Mouse (Mus musculus) limb, embryonic 14.5 days (tissue): ENCODE results near the gene Rnf32. TPM values are rescaled to one million over a fixed set of nuclear protein-coding genes. Genes with fewer than 3 reads are reported as not detected.

Source experiments
- ATAC-seq: fragments of 200-750 bp; cut with Nextera tagmentation; 2 replicates; pipeline ENCODE4 v1.8.0; 2017; ENCODE audit warnings: low read depth, moderate number of reproducible peaks, moderate TSS enrichment; ENCODE audit not compliant: low FRiP score
- DNase-seq: peaks from one replicate; pipeline ENCODE4 v3.0.0-alpha.2; 2015; ENCODE audit warnings: low spot score
- H3K27ac ChIP-seq: fragments of 300-500 bp; sonication (generic); replicated peaks from 2 replicates; pipeline ENCODE4 v1.5.1; 2014; ENCODE audit warnings: low read depth, mild to moderate bottlenecking, low read length, moderate library complexity, mixed read lengths
- H3K27me3 ChIP-seq: fragments of 300-500 bp; sonication (generic); 2 replicates; pipeline ENCODE4 v1.6.1; 2014; ENCODE audit warnings: low read length, mixed read lengths; ENCODE audit not compliant: control insufficient read depth, insufficient read depth
- H3K36me3 ChIP-seq: fragments of 300-500 bp; sonication (generic); 2 replicates; pipeline ENCODE4 v1.6.1; 2014; ENCODE audit warnings: mild to moderate bottlenecking, low read length, moderate library complexity, mixed read lengths; ENCODE audit not compliant: control insufficient read depth, insufficient read depth
- H3K4me1 ChIP-seq: fragments of 300-500 bp; sonication (generic); 2 replicates; pipeline ENCODE4 v1.6.1; 2014; ENCODE audit warnings: antibody characterized with exemption, low read length, mixed read lengths; ENCODE audit not compliant: control insufficient read depth, insufficient read depth
- H3K4me2 ChIP-seq: fragments of 300-500 bp; sonication (generic); replicated peaks from 2 replicates; pipeline ENCODE4 v1.6.1; 2014; ENCODE audit warnings: low read depth, mild to moderate bottlenecking, low read length, moderate library complexity; ENCODE audit not compliant: severe bottlenecking
- H3K4me3 ChIP-seq: fragments of 300-500 bp; sonication (generic); replicated peaks from 2 replicates; pipeline ENCODE4 v1.5.1; 2014; ENCODE audit warnings: low read length
- H3K9ac ChIP-seq: fragments of 300-500 bp; sonication (generic); 2 replicates; pipeline ENCODE4 v1.6.1; 2014; ENCODE audit warnings: mild to moderate bottlenecking, low read depth, low read length, moderate library complexity; ENCODE audit not compliant: severe bottlenecking
- H3K9me3 ChIP-seq: fragments of 300-500 bp; sonication (generic); 2 replicates; pipeline ENCODE4 v1.6.1; 2016; ENCODE audit warnings: low read length; ENCODE audit not compliant: control insufficient read depth
- POLR2A ChIP-seq: fragments of 200-500 bp; IDR thresholded peaks from 2 replicates; pipeline ENCODE4 v1.8.0; 2012; ENCODE audit warnings: inconsistent platforms, mild to moderate bottlenecking, moderate library complexity, borderline replicate concordance; ENCODE audit not compliant: insufficient read depth, insufficient read length; ENCODE audit errors: extremely low read depth
- WGBS: fragments of 180-500 bp; shearing (Covaris S2); extraction: QIAGEN DNeasy Blood & Tissue Kit; methylation state at CpG from one replicate; pipeline ENCODE4 v1.1.7; 2014; 5-methylcytosine and 5-hydroxymethylcytosine counted together
- polyA plus RNA-seq, 2 experiments: library from polyadenylated mRNA; depleted of rRNA in 1 of 2; stranded (reverse) in 1 of 2; unstranded in 1 of 2; fragments of >200 nt; fragmentation: Nextera tagmentation in 1 of 2; extraction: Ambion mirVana in 1 of 2; gene quantifications; 2 replicates each; pipeline versions ENCODE4 v1.2.1 to v1.2.3; 2012 to 2014

The Rnf32 gene
- polyA plus RNA-seq, 2 experiments = 3.4 to 4.5 TPM

GRCm38 (mm10) chr5:29238379-29238778 lies 42.6 kb downstream of the Rnf32 start:
- ATAC-seq (no peak), DNase-seq (no peak)
- H3K9me3 ChIP-seq = 0 out of 2 replicates have a peak, but pooled peaks cover 4% of the 10 kb centered on the region
- H3K27ac ChIP-seq = no peak overlapping the region
- H3K4me1 ChIP-seq = no peaks in the 10 kb centered on the region
- no peak overlapping the region for H3K9ac ChIP-seq
- no peak for TF ChIP-seq POLR2A
- no peaks in the 10 kb centered on the region for H3K27me3 ChIP-seq
- H3K4me2 ChIP-seq = no peak overlapping the region
- H3K4me3 ChIP-seq = no peak overlapping the region
- H3K36me3 ChIP-seq = no peaks in the 10 kb centered on the region

GRCm38 (mm10) chr5:29244769-29245168 lies 49.0 kb downstream of the Rnf32 start:
- no peak overlapping the region for H3K4me2 ChIP-seq
- H3K9ac ChIP-seq = no peak overlapping the region
- no peaks in the 10 kb centered on the region for H3K27me3 ChIP-seq
- H3K4me1 ChIP-seq = no peaks in the 10 kb centered on the region
- H3K4me3 ChIP-seq = no peak overlapping the region
- 0 out of 2 replicates have a peak, but pooled peaks cover 3% of the 10 kb centered on the region for H3K9me3 ChIP-seq
- no CpG with 5 or more reads among the region's 1 CpGs for WGBS
- ATAC-seq (no peak), DNase-seq (no peak)
- TF ChIP-seq POLR2A = no peak
- no peaks in the 10 kb centered on the region for H3K36me3 ChIP-seq
- H3K27ac ChIP-seq = no peak overlapping the region

GRCm38 (mm10) chr5:29250795-29251495 lies 55.2 kb downstream of the Rnf32 start:
- no peak for ATAC-seq
- Histone ChIP-seq H3K36me3 (no peaks in the 10 kb centered on the region), H3K9me3 (no peaks in the 10 kb centered on the region), H3K4me1 (no peaks in the 10 kb centered on the region), H3K27ac (no peak overlapping the region), H3K9ac (no peak overlapping the region), H3K27me3 (no peaks in the 10 kb centered on the region), H3K4me2 (no peak overlapping the region), H3K4me3 (no peak overlapping the region)
- 77% methylated on average over 8 of the region's 8 CpGs for WGBS
- DNase-seq = no peak
- TF ChIP-seq POLR2A = no peak

DNA sequence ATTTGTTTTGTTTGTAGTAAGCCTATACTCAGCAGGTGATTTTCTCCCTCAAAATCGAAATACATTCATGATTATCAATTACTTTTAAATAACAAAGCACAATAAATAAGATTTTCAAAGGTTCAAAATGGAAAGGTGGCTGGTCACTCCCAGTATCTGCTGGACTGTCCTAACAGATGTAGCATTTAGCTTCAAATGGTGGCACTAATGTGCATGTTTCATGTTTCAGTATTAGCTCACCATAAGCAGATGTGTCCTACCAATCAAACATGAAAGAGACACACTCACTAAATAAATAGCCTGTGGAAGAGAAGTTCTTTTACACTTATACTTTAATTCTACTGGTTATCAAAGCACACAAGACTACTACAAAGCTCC lies 55.7 kb downstream of the Rnf32 start:
- H3K4me2 ChIP-seq = no peak overlapping the region
- no peak for TF ChIP-seq POLR2A
- no peak for ATAC-seq
- no peak overlapping the region for H3K27ac ChIP-seq
- no peak overlapping the region for H3K4me3 ChIP-seq
- H3K36me3 ChIP-seq = no peaks in the 10 kb centered on the region
- H3K4me1 ChIP-seq = no peaks in the 10 kb centered on the region
- WGBS = 76% methylated on average over 1 of the region's 1 CpGs
- no peaks in the 10 kb centered on the region for H3K27me3 ChIP-seq
- no peak overlapping the region for H3K9ac ChIP-seq
- H3K9me3 ChIP-seq = no peaks in the 10 kb centered on the region
- no peak for DNase-seq

- H3K4me1 ChIP-seq = no peaks in the 10 kb centered on the region
- no peak overlapping the region for H3K27ac ChIP-seq
- no peak overlapping the region for H3K4me3 ChIP-seq
- no peak for DNase-seq
- no peaks in the 10 kb centered on the region for H3K36me3 ChIP-seq
- no peak overlapping the region for H3K4me2 ChIP-seq
- no peak overlapping the region for H3K9ac ChIP-seq
- TF ChIP-seq POLR2A = no peak
- H3K27me3 ChIP-seq = no peaks in the 10 kb centered on the region
- ATAC-seq = no peak
- no peaks in the 10 kb centered on the region for H3K9me3 ChIP-seq
- WGBS = 63% methylated on average over 2 of the region's 2 CpGs
These were observed 58.1 kb downstream of the Rnf32 start for GRCm38 (mm10) chr5:29253876-29254275.

GRCm38 (mm10) chr5:29270879-29271278 lies 75.1 kb downstream of the Rnf32 start:
- H3K27me3 ChIP-seq = no peaks in the 10 kb centered on the region
- H3K36me3 ChIP-seq = no peaks in the 10 kb centered on the region
- no peaks in the 10 kb centered on the region for H3K9me3 ChIP-seq
- no peak overlapping the region for H3K27ac ChIP-seq
- WGBS = 66% methylated on average over 4 of the region's 4 CpGs
- no peaks in the 10 kb centered on the region for H3K4me1 ChIP-seq
- no peak overlapping the region for H3K9ac ChIP-seq
- no peak overlapping the region for H3K4me2 ChIP-seq
- no peak for TF ChIP-seq POLR2A
- ATAC-seq (no peak), DNase-seq (no peak)
- H3K4me3 ChIP-seq = no peak overlapping the region
